Mouse (Mus musculus) limb, embryonic 11.5 days (tissue): Measurements from ENCODE around the gene Itm2b. TPM values are rescaled to one million over a fixed set of nuclear protein-coding genes. Genes with fewer than 3 reads are reported as not detected.

Source experiments
- ATAC-seq: fragments of 200-750 bp; cut with Nextera tagmentation; 2 replicates; pipeline ENCODE4 v1.8.0; 2017; ENCODE audit warnings: low read depth; ENCODE audit not compliant: insufficient number of reproducible peaks, low FRiP score, low TSS enrichment
- DNase-seq: peaks from one replicate; pipeline ENCODE4 v3.0.0-alpha.2; 2015; ENCODE audit warnings: low spot score
- H3K27ac ChIP-seq: fragments of 300-500 bp; sonication (generic); replicated peaks from 2 replicates; pipeline ENCODE4 v1.5.1; 2014; ENCODE audit warnings: low read depth, mild to moderate bottlenecking, low read length
- H3K27me3 ChIP-seq: fragments of 300-500 bp; sonication (generic); 2 replicates; pipeline ENCODE4 v1.6.1; 2014; ENCODE audit warnings: mild to moderate bottlenecking, low read length, mixed read lengths; ENCODE audit not compliant: control insufficient read depth, insufficient read depth
- H3K36me3 ChIP-seq: fragments of 300-500 bp; sonication (generic); 2 replicates; pipeline ENCODE4 v1.6.1; 2014; ENCODE audit warnings: mild to moderate bottlenecking, low read length, moderate library complexity, mixed read lengths; ENCODE audit not compliant: control insufficient read depth, insufficient read depth
- H3K4me1 ChIP-seq: fragments of 300-500 bp; sonication (generic); 2 replicates; pipeline ENCODE4 v1.6.1; 2014; ENCODE audit warnings: low read length, mixed read lengths; ENCODE audit not compliant: control insufficient read depth, insufficient read depth
- H3K4me2 ChIP-seq: fragments of 300-500 bp; sonication (generic); 2 replicates; pipeline ENCODE4 v1.6.1; 2014; ENCODE audit warnings: low read depth, mild to moderate bottlenecking, moderate library complexity; ENCODE audit not compliant: severe bottlenecking
- H3K4me3 ChIP-seq: fragments of 300-500 bp; sonication (generic); 2 replicates; pipeline ENCODE4 v1.5.1; 2014; ENCODE audit warnings: low read depth, low read length
- H3K9ac ChIP-seq: fragments of 300-500 bp; sonication (generic); 2 replicates; pipeline ENCODE4 v1.6.1; 2014; ENCODE audit warnings: mild to moderate bottlenecking, low read length
- H3K9me3 ChIP-seq: fragments of 300-500 bp; sonication (generic); 2 replicates; pipeline ENCODE4 v1.6.1; 2016; ENCODE audit warnings: low read length; ENCODE audit not compliant: control insufficient read depth
- WGBS: fragments of 180-500 bp; shearing (Covaris S2); extraction: QIAGEN DNeasy Blood & Tissue Kit; methylation state at CpG from one replicate; pipeline ENCODE4 v1.1.7; 2014; 5-methylcytosine and 5-hydroxymethylcytosine counted together
- polyA plus RNA-seq: library from polyadenylated mRNA; unstranded; fragments of >200 nt; fragmentation: Nextera tagmentation; extraction: Ambion mirVana; gene quantifications from 2 replicates; pipeline ENCODE4 v1.2.1, GENCODE M21; 2014

Itm2b gene
- polyA plus RNA-seq, 1 experiment from 2014 or later: 352 TPM

- DNase-seq: no peak
- Histone ChIP-seq H3K27ac (no peak overlapping the region), H3K36me3 (no peaks in the 10 kb centered on the region), H3K9me3 (no peaks in the 10 kb centered on the region), H3K4me1 (no peaks in the 10 kb centered on the region), H3K4me2 (no peak overlapping the region), H3K9ac (no peak overlapping the region), H3K4me3 (no peak overlapping the region), H3K27me3 (no peaks in the 10 kb centered on the region)
- 70% methylated on average over 7 of the region's 7 CpGs for WGBS
- no peak for ATAC-seq
Measured at GRCm38 (mm10) chr14:73349061-73349670, 35.9 kb downstream of the Itm2b start.

- Histone ChIP-seq H3K9me3 (no peaks in the 10 kb centered on the region), H3K4me3 (no peak overlapping the region), H3K9ac (no peak overlapping the region), H3K27me3 (no peaks in the 10 kb centered on the region), H3K27ac (no peak overlapping the region), H3K4me1 (no peaks in the 10 kb centered on the region), H3K36me3 (no peaks in the 10 kb centered on the region), H3K4me2 (no peak overlapping the region)
- ATAC-seq (no peak), DNase-seq (no peak)
- WGBS: 70% methylated on average over 9 of the region's 9 CpGs
Measured at GRCm38 (mm10) chr14:73347302-73347701, 37.8 kb downstream of the Itm2b start.

GRCm38 (mm10) chr14:73345614-73346013 is 39.5 kb downstream of the Itm2b start:
- Histone ChIP-seq H3K9ac (no peak overlapping the region), H3K27me3 (no peaks in the 10 kb centered on the region), H3K4me2 (no peak overlapping the region), H3K4me3 (no peak overlapping the region), H3K27ac (no peak overlapping the region), H3K4me1 (no peaks in the 10 kb centered on the region), H3K36me3 (no peaks in the 10 kb centered on the region), H3K9me3 (no peaks in the 10 kb centered on the region)
- no peak for DNase-seq
- WGBS: 91% methylated on average over 4 of the region's 4 CpGs
- ATAC-seq: no peak

GRCm38 (mm10) chr14:73340051-73340755 is 44.9 kb downstream of the Itm2b start:
- no peak overlapping the region for H3K4me3 ChIP-seq
- ATAC-seq: no peak
- no peaks in the 10 kb centered on the region for H3K4me1 ChIP-seq
- no peak overlapping the region for H3K27ac ChIP-seq
- H3K36me3 ChIP-seq: no peaks in the 10 kb centered on the region
- H3K9me3 ChIP-seq: no peaks in the 10 kb centered on the region
- 49% methylated on average over 6 of the region's 6 CpGs for WGBS
- DNase-seq: no peak
- no peak overlapping the region for H3K9ac ChIP-seq
- no peaks in the 10 kb centered on the region for H3K27me3 ChIP-seq
- no peak overlapping the region for H3K4me2 ChIP-seq

GRCm38 (mm10) chr14:73339615-73340014 is 45.5 kb downstream of the Itm2b start:
- ATAC-seq (no peak), DNase-seq (no peak)
- H3K4me1 ChIP-seq: no peaks in the 10 kb centered on the region
- no peaks in the 10 kb centered on the region for H3K36me3 ChIP-seq
- H3K27me3 ChIP-seq: no peaks in the 10 kb centered on the region
- H3K4me2 ChIP-seq: no peak overlapping the region
- no peak overlapping the region for H3K9ac ChIP-seq
- 75% methylated on average over 3 of the region's 3 CpGs for WGBS
- H3K4me3 ChIP-seq: no peak overlapping the region
- no peak overlapping the region for H3K27ac ChIP-seq
- no peaks in the 10 kb centered on the region for H3K9me3 ChIP-seq

- Histone ChIP-seq H3K9me3 (no peaks in the 10 kb centered on the region), H3K27me3 (no peaks in the 10 kb centered on the region), H3K4me1 (no peaks in the 10 kb centered on the region), H3K27ac (no peak overlapping the region), H3K36me3 (no peaks in the 10 kb centered on the region), H3K9ac (no peak overlapping the region), H3K4me2 (no peak overlapping the region), H3K4me3 (no peak overlapping the region)
- no peak for ATAC-seq
- WGBS: 78% methylated on average over 6 of the region's 6 CpGs
- no peak for DNase-seq
Measured at GRCm38 (mm10) chr14:73336316-73337080, 48.6 kb downstream of the Itm2b start.

- 84% methylated on average over 22 of the region's 22 CpGs for WGBS
- Histone ChIP-seq H3K4me1 (no peaks in the 10 kb centered on the region), H3K27me3 (no peaks in the 10 kb centered on the region), H3K36me3 (no peaks in the 10 kb centered on the region), H3K4me2 (no peak overlapping the region), H3K27ac (no peak overlapping the region), H3K9ac (no peak overlapping the region), H3K4me3 (no peak overlapping the region), H3K9me3 (no peaks in the 10 kb centered on the region)
- DNase-seq (no peak), ATAC-seq (no peak)
Measured at GRCm38 (mm10) chr14:73334926-73335805, 49.9 kb downstream of the Itm2b start.

- Histone ChIP-seq H3K9ac (no peak overlapping the region), H3K9me3 (no peaks in the 10 kb centered on the region), H3K4me1 (no peaks in the 10 kb centered on the region), H3K4me2 (no peak overlapping the region), H3K36me3 (no peaks in the 10 kb centered on the region), H3K27ac (no peak overlapping the region), H3K27me3 (no peaks in the 10 kb centered on the region), H3K4me3 (no peak overlapping the region)
- ATAC-seq (no peak), DNase-seq (no peak)
- WGBS: 93% methylated on average over 3 of the region's 3 CpGs
Measured at GRCm38 (mm10) chr14:73333880-73334279, 51.2 kb downstream of the Itm2b start.
